Mouse (Mus musculus): ENCODE measurements around the gene Ankrd1.

The Ankrd1 gene

DNA sequence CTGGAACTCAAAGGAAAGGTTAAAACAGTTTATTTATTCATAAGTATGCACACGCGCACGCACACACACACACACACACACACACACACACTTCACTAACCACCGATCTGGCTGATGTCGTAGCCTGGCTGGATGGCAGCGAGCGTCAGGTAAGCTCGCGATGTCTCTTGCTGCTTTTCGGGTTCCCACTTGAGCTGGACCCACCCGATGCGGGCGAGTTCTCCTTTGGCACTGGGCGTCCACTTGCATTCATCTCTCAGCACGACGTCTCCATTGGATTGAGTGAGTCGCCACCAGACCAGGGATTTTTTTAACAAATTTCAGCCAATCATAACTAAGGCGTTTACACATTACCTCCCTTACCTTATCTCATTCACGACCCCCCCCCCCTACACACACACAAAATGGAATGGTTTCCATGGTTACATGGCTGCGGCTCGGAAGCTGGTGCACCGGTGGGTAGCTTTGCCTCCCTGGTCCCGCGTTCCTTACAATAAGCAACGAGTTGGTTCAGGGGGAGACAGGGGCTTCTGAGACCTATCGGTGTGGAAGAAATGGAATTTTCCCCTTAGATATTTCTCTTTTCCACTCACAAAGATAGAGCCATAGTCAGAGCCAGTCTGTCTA, 10.5 kb downstream of the Ankrd1 start:
- DNase-seq: no peak

DNA sequence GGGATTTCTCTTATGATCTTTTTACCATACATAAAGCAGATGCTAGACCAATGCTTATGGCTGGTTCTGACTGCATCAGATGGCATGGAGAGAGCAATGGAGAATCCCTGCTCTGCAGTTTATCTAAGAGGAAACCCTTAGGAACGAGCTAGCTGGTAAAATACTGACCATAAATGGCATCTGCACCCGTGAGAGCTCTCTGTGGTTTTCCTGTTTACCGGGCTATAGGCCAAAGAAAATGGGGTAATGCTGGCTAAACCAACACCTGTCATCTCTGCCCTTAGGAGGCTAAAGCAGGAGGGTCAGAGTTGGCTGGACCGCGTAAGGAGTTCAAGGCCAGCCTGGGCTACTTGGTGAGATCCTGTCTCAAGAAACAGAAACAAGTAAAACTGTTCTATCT, 16.0 kb downstream of the Ankrd1 start:
- DNase-seq: no peak

DNA sequence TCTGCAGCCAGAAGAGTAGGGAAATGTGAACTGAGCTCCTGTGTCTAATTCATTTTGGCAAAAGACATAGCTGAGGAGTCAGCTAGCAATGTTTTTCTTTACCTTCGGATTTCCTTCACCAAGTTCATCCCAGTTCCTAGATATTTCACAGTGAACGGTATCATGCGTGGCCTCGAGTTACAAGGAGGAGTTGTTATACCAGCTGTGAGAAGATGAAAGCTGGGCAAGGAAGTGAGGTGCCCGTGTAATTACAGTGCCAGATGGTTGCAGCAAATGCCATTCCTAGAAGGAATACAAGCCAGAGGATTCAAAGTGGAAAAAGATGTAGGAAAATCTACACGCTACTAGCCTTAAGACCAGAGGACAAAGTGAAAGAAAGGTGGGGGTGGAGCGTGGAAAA, 21.0 kb downstream of the Ankrd1 start:
- no peak for DNase-seq

DNA sequence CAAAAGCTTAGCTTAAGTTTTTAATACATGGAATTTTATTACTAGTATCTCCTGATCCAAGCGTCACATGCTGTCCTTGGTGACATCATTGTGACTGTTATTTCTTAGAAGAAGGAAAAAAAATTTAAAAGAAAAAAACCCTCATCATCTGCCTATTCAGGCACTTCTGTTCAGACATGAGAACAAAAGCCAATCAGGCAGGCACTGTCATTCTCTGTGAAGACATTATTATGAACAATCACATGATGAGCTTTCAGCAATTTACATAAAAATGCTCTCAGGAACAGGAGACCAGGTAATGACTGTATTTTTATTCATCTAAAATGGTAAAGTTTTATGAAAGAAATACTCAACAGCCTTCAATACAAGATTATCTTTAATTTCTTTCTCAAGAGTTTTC, 21.6 kb downstream of the Ankrd1 start:
- no peak for DNase-seq

DNA sequence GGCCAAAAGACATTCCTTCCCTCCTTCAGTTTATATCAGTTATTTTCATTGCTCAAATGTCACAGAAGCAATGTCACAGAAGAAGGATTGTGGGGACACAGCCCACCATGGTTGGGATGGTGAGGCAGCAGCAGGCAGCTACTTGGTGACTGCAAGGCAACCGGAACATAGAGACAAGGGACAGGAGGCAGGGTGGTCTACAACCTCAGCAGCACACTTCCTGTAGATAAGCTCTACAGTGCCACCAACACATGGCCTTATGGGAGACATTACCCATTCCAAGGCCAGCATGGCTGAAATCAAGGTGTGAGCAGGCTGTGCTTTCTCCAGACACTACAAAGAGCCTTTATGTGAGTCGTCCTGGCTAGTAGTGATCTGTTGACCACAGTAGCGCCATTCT, 22.7 kb downstream of the Ankrd1 start:
- no peak for DNase-seq

DNA sequence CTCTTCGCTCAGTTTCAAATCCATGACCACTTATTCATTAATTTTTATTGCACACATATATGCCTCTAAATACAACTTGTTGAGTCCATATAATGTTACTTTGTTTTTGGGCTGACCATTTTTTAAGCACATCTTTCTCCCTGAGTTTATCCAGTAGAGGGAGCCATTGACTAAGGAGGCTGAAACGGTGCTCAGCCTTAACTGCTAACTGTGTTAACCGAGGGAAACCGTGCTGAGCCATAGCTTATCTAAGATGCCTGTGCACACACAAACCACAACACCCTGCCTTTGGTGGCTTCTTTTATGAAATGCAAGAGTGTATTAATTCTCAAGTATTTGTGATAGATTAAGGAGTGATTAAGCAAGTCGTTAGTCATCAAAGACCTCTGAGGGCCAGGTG, 29.1 kb downstream of the Ankrd1 start:
- DNase-seq: no peak

DNA sequence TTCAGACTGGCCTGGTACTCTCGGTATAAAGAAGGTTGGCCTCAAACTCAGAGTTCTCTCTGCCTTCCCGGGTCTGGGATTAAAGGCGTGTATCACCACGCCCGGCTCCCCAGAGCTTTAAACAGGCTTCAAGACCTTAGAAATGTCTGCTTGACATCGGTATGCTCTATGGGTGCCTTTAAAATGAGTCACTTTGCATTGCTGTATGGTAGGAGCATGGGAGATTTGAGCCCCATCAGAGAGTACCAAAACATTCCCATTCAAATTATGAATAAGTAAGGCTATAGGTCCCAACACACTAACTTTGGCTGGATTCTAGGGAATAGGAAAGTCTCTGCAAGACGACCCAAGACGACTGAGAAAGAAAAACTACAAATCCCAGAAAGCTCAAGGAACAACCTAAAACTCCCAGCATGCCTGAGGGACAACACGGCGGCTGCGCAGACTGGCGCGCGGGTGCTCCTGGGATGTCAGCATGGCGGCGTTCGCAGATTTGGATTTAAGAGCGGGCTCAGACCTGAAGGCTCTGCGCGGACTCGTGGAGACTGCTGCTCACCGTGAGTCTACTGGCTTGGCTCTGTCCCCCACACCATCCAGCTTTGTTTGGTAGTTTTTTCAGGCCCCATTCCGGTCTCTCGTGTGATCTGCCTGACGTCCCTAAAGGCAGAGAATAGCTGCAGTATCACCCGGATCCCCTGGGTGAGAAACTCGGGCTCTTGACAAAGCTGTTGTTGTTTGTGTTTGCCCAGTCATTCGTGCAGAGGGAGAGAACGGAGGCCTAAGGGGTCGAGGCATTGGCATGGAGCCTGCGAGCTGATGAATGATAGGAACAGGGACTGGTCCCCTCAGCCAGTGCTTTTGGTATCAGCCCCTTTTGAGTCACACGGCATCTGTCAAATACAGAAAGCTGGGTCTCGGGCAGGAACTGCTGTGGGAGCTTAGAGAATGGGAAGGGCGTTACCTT, 36.4 kb downstream of the Ankrd1 start, which contains the start of gene Rpp30:
Rpp30 (plus strand) TSS at position 455 of the 964 bp plus-strand sequence.
- DNase-seq: peak; percentile 87

DNA sequence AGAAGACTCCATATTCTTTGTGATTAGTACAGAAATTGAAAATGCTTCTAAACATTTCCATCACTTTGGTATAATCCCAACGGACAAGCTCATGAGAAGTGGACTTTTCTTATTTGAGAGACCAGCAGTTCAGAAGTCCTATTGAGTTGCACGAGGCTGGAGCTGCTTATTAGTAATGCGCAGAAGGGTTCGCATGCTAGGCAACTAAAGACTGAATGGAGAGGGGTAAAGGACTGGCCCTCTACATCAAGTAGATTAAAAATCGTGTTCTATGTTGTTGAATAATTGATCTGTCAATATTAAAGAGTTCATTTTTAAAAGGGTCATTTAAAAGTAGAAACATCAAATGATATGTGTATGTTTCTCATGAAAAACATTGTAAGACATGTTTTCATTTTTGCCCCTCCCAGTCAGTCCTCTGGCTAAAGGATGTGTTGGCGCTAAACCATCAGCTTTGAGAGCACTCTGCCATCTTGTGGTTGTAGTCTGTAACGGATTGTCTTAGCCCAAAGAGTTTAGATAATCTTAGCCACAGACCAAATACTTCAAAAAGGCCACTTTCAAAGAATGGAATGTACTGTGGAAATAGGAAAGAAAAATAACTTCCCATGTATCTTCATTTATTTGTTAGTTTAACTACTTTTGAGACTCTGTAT, 37.2 kb downstream of the Ankrd1 start:
- peak; percentile 10 for DNase-seq

DNA sequence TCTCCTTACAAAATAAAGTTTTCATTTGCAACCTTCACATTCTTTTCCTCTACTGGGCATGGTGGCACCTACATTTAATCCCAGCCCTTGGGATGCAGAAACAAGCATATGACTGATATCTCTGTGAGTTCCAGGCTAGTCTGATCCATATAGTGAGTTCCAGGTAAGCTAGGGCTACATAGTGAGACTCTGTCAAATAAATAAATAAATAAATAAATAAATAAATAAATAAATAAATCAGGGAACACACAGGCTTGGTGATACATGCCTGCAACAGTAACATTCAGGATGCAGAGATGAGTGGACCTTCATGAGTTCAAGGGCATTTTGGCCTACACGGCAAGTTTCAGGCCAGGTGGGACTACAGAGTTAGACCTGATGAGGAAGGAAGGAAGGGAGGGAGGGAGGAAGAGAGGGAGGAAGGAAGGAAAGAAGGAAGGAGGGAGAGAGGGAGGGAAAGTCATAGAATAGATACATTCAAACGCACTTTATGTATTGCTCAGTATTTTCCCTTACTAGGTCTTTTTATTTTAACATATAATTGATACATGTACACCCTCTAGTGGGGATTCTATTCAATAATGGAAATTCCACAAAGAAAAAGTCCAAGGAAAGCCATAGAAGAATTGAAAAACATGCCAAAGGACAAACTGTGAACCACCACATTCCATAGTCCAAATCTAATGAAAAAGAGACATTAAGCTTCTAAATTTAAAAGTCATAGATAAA, 56.9 kb downstream of the Ankrd1 start:
- DNase-seq: no peak

Data from cerebellum, adult 11-12 months (tissue).